Mouse (Mus musculus): ENCODE measurements at regions not wholly inside any gene's neighbourhood (a gene's known extent, or its start where the extent isn't known, plus 50 kb on each side); places are given as distances from the start of the nearest gene placed in this dataset.

DNA sequence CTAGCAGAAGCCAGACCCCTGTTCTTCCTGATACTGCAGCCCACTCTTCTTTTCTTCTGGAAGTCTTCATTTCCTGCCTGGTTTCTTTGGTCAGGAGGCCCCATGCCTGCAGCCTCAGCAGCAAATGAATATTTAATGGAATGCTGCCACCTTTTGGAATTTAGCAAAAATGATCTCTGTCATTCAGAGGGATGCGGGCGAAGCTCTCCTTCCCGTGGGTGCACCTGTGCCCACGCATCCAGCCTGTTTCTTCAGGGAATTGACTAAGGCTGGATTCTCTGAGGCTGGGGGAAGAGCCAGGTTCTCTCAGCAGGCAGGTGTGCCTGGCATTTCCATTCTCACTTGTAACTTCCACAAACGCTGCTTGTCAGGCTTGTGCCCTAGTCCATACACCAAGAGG, 279.1 kb upstream of the Eef2kmt start:
- WGBS: 24% methylated on average over 5 of the region's 5 CpGs
- Histone ChIP-seq H3K36me3 (ENCODE audit: control insufficient read depth, insufficient read depth, low read length) (no peaks in the 10 kb centered on the region), H3K4me3 (ENCODE audit: low read depth, low read length) (peak overlapping the region; percentile 19; the same call in 1 of the 2 replicates), H3K27ac (ENCODE audit: insufficient read depth, low read depth, low read length) (no peak overlapping the region), H3K4me1 (ENCODE audit: control insufficient read depth, insufficient read depth, insufficient read length, low read length) (no peaks in the 10 kb centered on the region), H3K27me3 (ENCODE audit: control insufficient read depth, insufficient read depth, low read length) (no peaks in the 10 kb centered on the region)
- no peak for TF ChIP-seq POLR2A (IDR thresholded peaks at IDR 0.05; ENCODE audit: low read depth, low read length)
- peak; percentile 23; the same call in 1 of the 2 replicates for TF ChIP-seq CTCF (IDR thresholded peaks at IDR 0.05; ENCODE audit: extremely low read depth, insufficient read length, insufficient replicate concordance, low read depth, low read length)

DNA sequence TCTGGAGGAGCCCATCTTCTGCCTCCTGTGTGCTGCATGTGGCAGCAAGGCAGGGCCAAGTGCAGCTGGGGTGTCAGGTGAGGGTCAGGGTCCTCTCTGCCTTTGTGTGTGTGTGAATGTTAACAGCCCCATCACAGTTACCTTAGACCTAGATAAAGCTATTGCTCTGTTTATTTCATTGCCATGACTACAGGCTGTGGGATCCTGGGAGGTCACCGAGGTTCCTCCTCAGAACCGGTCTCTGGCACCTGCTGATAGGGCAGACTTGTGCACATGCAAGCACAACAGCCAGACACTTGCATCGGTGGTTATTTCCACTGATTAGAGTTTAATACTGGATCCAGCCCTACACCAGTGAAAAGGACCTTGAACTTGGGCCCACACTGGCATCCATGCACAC, 278.6 kb upstream of the Eef2kmt start:
- H3K4me1 ChIP-seq (ENCODE audit: control insufficient read depth, insufficient read depth, insufficient read length, low read length): no peaks in the 10 kb centered on the region
- H3K27ac ChIP-seq (ENCODE audit: insufficient read depth, low read depth, low read length): no peak overlapping the region
- no peak for TF ChIP-seq POLR2A (IDR thresholded peaks at IDR 0.05; ENCODE audit: low read depth, low read length)
- no peak for TF ChIP-seq CTCF (IDR thresholded peaks at IDR 0.05; ENCODE audit: extremely low read depth, insufficient read length, insufficient replicate concordance, low read depth, low read length)
- no peaks in the 10 kb centered on the region for H3K27me3 ChIP-seq (ENCODE audit: control insufficient read depth, insufficient read depth, low read length)
- WGBS: 18% methylated on average over 3 of the region's 3 CpGs
- no peak overlapping the region for H3K4me3 ChIP-seq (ENCODE audit: low read depth, low read length)
- H3K36me3 ChIP-seq (ENCODE audit: control insufficient read depth, insufficient read depth, low read length): no peaks in the 10 kb centered on the region

GRCm38 (mm10) chr16:5532281-5532680, 276.5 kb upstream of the Eef2kmt start:
- TF ChIP-seq POLR2A (IDR thresholded peaks at IDR 0.05; ENCODE audit: low read depth, low read length) (no peak), CTCF (IDR thresholded peaks at IDR 0.05; ENCODE audit: extremely low read depth, insufficient read length, insufficient replicate concordance, low read depth, low read length) (no peak)

DNA sequence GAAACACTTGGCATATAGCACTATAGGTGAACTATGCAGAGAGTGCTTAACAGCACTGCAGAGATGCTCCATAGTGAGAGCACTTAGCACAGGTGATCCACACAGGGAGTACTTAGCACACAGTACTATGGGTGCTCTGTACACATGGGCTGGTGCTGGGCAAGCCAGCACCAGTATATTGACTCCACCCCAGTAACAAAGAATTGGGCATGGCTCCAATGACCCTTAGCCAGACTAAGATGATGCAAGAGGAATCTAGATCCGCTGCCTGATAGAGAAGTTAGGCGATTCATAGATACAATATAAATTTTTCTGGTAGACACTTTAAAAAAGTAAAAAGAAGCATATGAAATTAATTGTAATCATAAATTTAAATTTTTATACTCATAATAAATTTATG, 274.0 kb upstream of the Eef2kmt start:
- no peak overlapping the region for H3K27ac ChIP-seq (ENCODE audit: insufficient read depth, low read depth, low read length)
- no peaks in the 10 kb centered on the region for H3K36me3 ChIP-seq (ENCODE audit: control insufficient read depth, insufficient read depth, low read length)
- 33% methylated on average over 2 of the region's 2 CpGs for WGBS
- H3K4me1 ChIP-seq (ENCODE audit: control insufficient read depth, insufficient read depth, insufficient read length, low read length): no peaks in the 10 kb centered on the region
- H3K27me3 ChIP-seq (ENCODE audit: control insufficient read depth, insufficient read depth, low read length): no peaks in the 10 kb centered on the region
- no peak overlapping the region for H3K4me3 ChIP-seq (ENCODE audit: low read depth, low read length)
- no peak for TF ChIP-seq CTCF (IDR thresholded peaks at IDR 0.05; ENCODE audit: extremely low read depth, insufficient read length, insufficient replicate concordance, low read depth, low read length)
- TF ChIP-seq POLR2A (IDR thresholded peaks at IDR 0.05; ENCODE audit: low read depth, low read length): no peak

More at GRCm38 (mm10) chr16:5532281-5532680, 276.5 kb upstream of the Eef2kmt start:
- WGBS: 77% methylated on average over 3 of the region's 3 CpGs
- H3K36me3 ChIP-seq (ENCODE audit: control insufficient read depth, insufficient read depth, low read length): no peaks in the 10 kb centered on the region
- H3K27ac ChIP-seq (ENCODE audit: insufficient read depth, low read depth, low read length): no peak overlapping the region
- H3K4me1 ChIP-seq (ENCODE audit: control insufficient read depth, insufficient read depth, insufficient read length, low read length): no peaks in the 10 kb centered on the region
- H3K4me3 ChIP-seq (ENCODE audit: low read depth, low read length): no peak overlapping the region
- H3K27me3 ChIP-seq (ENCODE audit: control insufficient read depth, insufficient read depth, low read length): no peaks in the 10 kb centered on the region

DNA sequence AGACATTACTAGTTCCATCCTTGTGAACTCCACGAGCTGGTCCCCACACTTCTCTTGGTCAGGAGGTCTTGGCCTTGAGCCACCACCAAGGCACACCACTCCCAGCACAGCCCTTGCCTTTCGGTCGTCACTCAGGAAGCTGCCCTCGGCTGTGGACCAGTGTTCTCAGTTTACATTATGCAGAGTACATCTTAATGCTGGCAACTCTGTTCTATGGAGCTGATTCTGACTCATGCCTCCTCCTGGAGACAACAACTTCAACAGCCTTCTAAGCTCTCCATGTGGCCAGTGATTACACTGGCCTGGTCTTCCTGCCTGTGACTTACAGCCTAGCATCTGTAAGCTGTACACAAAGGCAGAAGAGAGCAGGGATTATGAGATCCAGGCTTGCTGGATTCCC, 272.2 kb upstream of the Eef2kmt start:
- TF ChIP-seq CTCF (IDR thresholded peaks at IDR 0.05; ENCODE audit: extremely low read depth, insufficient read length, insufficient replicate concordance, low read depth, low read length) (no peak), POLR2A (IDR thresholded peaks at IDR 0.05; ENCODE audit: low read depth, low read length) (no peak)
- no peaks in the 10 kb centered on the region for H3K36me3 ChIP-seq (ENCODE audit: control insufficient read depth, insufficient read depth, low read length)
- H3K4me3 ChIP-seq (ENCODE audit: low read depth, low read length): no peak overlapping the region
- H3K4me1 ChIP-seq (ENCODE audit: control insufficient read depth, insufficient read depth, insufficient read length, low read length): no peaks in the 10 kb centered on the region
- WGBS: 52% methylated on average over 4 of the region's 4 CpGs
- no peak overlapping the region for H3K27ac ChIP-seq (ENCODE audit: insufficient read depth, low read depth, low read length)
- no peaks in the 10 kb centered on the region for H3K27me3 ChIP-seq (ENCODE audit: control insufficient read depth, insufficient read depth, low read length)

DNA sequence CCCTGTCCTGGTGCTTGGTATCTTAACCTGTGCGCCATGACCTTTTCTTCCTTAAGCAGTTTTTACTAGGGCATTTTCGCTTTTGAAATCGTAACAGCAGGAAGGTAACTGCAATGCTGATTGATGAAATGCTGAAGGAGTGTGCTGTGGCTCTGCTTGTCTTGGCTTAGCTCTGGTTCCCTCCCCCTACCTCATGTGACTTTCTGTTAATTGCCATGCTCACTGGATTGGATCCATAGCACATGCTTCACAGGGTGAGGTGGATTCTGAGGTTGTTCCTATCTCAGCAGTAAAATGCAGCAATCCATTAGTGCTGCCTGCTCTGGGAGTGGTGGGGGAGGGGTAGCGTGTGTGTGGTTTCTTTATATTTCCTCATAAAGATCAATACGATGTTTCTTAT, 268.6 kb upstream of the Eef2kmt start:
- 52% methylated on average over 5 of the region's 5 CpGs for WGBS
- H3K27me3 ChIP-seq (ENCODE audit: control insufficient read depth, insufficient read depth, low read length): no peaks in the 10 kb centered on the region

DNA sequence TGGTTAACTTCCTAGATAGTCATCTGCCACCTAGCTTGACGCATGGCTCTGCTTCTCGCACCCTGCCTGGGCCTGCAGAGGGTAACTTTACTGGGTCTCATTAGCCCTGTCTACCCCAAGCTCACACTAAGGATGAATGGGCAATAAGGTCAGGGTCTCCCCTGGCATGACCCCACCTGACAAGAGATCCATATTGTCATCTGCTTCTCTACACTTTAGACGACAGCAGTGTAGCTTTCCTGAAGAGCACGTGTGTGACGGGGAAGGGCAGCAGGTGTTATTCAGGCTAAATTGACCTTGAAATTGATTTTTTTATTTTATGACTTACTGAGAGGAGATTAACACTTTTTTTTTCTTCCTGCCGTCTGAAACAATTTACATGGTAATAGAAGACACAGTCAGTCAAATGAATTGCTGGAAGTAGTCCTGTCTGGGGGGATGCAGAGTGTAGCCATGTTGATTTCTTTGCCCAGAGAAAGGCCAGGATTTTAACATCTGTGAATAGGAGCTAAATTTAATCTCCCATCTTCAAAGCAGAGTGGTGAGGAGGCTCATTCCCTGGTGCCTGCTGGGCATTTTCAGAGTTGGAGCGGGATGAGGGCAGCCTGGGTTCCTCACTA, 267.7 kb upstream of the Eef2kmt start:
- H3K4me3 ChIP-seq (ENCODE audit: low read depth, low read length): no peak overlapping the region
- TF ChIP-seq POLR2A (IDR thresholded peaks at IDR 0.05; ENCODE audit: low read depth, low read length) (no peak), CTCF (IDR thresholded peaks at IDR 0.05; ENCODE audit: extremely low read depth, insufficient read length, insufficient replicate concordance, low read depth, low read length) (no peak)
- no peak overlapping the region for H3K27ac ChIP-seq (ENCODE audit: insufficient read depth, low read depth, low read length)
- no peaks in the 10 kb centered on the region for H3K27me3 ChIP-seq (ENCODE audit: control insufficient read depth, insufficient read depth, low read length)
- no peaks in the 10 kb centered on the region for H3K36me3 ChIP-seq (ENCODE audit: control insufficient read depth, insufficient read depth, low read length)
- H3K4me1 ChIP-seq (ENCODE audit: control insufficient read depth, insufficient read depth, insufficient read length, low read length): no peaks in the 10 kb centered on the region
- WGBS: 53% methylated on average over 7 of the region's 7 CpGs

More for the DNA sequence above, 268.6 kb upstream of the Eef2kmt start:
- H3K36me3 ChIP-seq (ENCODE audit: control insufficient read depth, insufficient read depth, low read length): no peaks in the 10 kb centered on the region
- H3K27ac ChIP-seq (ENCODE audit: insufficient read depth, low read depth, low read length): no peak overlapping the region
- H3K4me3 ChIP-seq (ENCODE audit: low read depth, low read length): no peak overlapping the region
- TF ChIP-seq POLR2A (IDR thresholded peaks at IDR 0.05; ENCODE audit: low read depth, low read length) (no peak), CTCF (IDR thresholded peaks at IDR 0.05; ENCODE audit: extremely low read depth, insufficient read length, insufficient replicate concordance, low read depth, low read length) (no peak)
- no peaks in the 10 kb centered on the region for H3K4me1 ChIP-seq (ENCODE audit: control insufficient read depth, insufficient read depth, insufficient read length, low read length)
